Mouse (Mus musculus) v-Abl transformed pro-B cells (cell line): ENCODE data around the gene Pip4k2b.

ENCODE experiments used
- in situ Hi-C, 2 experiments: fragments of 400-800 bp; cut with MboI; formaldehyde crosslinking; loops; one replicate each; pipeline ENCODE4 v1.15.1; 2025; ENCODE audit not compliant: unreplicated experiment in 2 of 2

Gene Pip4k2b

GRCm38 (mm10) chr11:97676050-97676754 is 68.3 kb downstream of the Pip4k2b start:
- in situ Hi-C loops: no loop called here

- in situ Hi-C loops: no loop called here
Observed at GRCm38 (mm10) chr11:97673148-97673547, 71.4 kb downstream of the Pip4k2b start.

GRCm38 (mm10) chr11:97671177-97671527 is 73.4 kb downstream of the Pip4k2b start:
- in situ Hi-C loops: no loop called here

GRCm38 (mm10) chr11:97670234-97671176 is 74.0 kb downstream of the Pip4k2b start:
- in situ Hi-C loops: no loop called here

GRCm38 (mm10) chr11:97669829-97670228 is 74.7 kb downstream of the Pip4k2b start:
- in situ Hi-C loops: no loop called here

- in situ Hi-C loops: no loop called here
Observed at GRCm38 (mm10) chr11:97669268-97669667, 75.2 kb downstream of the Pip4k2b start.

- in situ Hi-C loops: no loop called here
Observed at GRCm38 (mm10) chr11:97668160-97668559, 76.3 kb downstream of the Pip4k2b start.

- in situ Hi-C loops: no loop called here
Observed at GRCm38 (mm10) chr11:97666794-97667193, 77.7 kb downstream of the Pip4k2b start.

GRCm38 (mm10) chr11:97666221-97666620 is 78.3 kb downstream of the Pip4k2b start:
- in situ Hi-C loops: no loop called here

GRCm38 (mm10) chr11:97665431-97665830 is 79.1 kb downstream of the Pip4k2b start:
- in situ Hi-C loops: no loop called here
